Mouse (Mus musculus) forebrain, embryonic 10.5 days (tissue): ENCODE results near the gene Mrpl48. TPM values are rescaled to one million over a fixed set of nuclear protein-coding genes. Genes with fewer than 3 reads are reported as not detected.
A peak's percentile ranks its signal among the peaks of the same experiment; 100 is the strongest.

Source experiments
- DNase-seq: peaks from one replicate; pipeline ENCODE4 v3.0.0-alpha.2; 2017; ENCODE audit warnings: low spot score; ENCODE audit errors: extremely low spot score
- H3K27ac ChIP-seq: fragments of 300-500 bp; sonication (generic); 2 replicates; pipeline ENCODE4 v1.5.1; 2016; ENCODE audit warnings: mild to moderate bottlenecking
- H3K27me3 ChIP-seq: fragments of 300-500 bp; sonication (generic); 2 replicates; pipeline ENCODE4 v1.6.1; 2016; ENCODE audit warnings: mild to moderate bottlenecking; ENCODE audit not compliant: poor library complexity, severe bottlenecking
- H3K36me3 ChIP-seq: fragments of 300-500 bp; sonication (generic); replicated peaks from 2 replicates; pipeline ENCODE4 v1.6.1; 2016; ENCODE audit warnings: mild to moderate bottlenecking, moderate library complexity
- H3K4me1 ChIP-seq: fragments of 300-500 bp; sonication (generic); 2 replicates; pipeline ENCODE4 v1.6.1; 2016
- H3K4me3 ChIP-seq: fragments of 300-500 bp; sonication (generic); 2 replicates; pipeline ENCODE4 v1.5.1; 2016; ENCODE audit warnings: mild to moderate bottlenecking, moderate library complexity
- H3K9me3 ChIP-seq: fragments of 300-500 bp; sonication (generic); 2 replicates; pipeline ENCODE4 v1.6.1; 2016; ENCODE audit warnings: mild to moderate bottlenecking, moderate library complexity
- whole genome bisulfite sequencing: fragments of 180-500 bp; shearing (Covaris S2); methylation state at CpG from one replicate; pipeline ENCODE4 v1.1.7; 2016; 5-methylcytosine and 5-hydroxymethylcytosine counted together
- polyA plus RNA-seq: library from polyadenylated mRNA; unstranded; fragments of >200 nt; fragmentation: Nextera tagmentation; extraction: Ambion mirVana; gene quantifications from 2 replicates; pipeline ENCODE4 v1.2.1, GENCODE M21; 2016

Mrpl48 gene
- polyA plus RNA-seq, 1 experiment from 2014 or later = 56.6 TPM

- H3K27me3 ChIP-seq = peaks cover 28% of the 10 kb centered on the region
- H3K9me3 ChIP-seq = no peaks in the 10 kb centered on the region
- H3K4me1 ChIP-seq = peaks cover 51% of the 10 kb centered on the region
- H3K4me3 ChIP-seq = no peak overlapping the region
- no peak overlapping the region for H3K27ac ChIP-seq
- no peak for DNase-seq
- WGBS = 85% methylated on average over 4 of the region's 4 CpGs
- H3K36me3 ChIP-seq = peaks cover 32% of the 10 kb centered on the region
Measured at GRCm38 (mm10) chr7:100497402-100497801, 110.7 kb downstream of the Mrpl48 start.

GRCm38 (mm10) chr7:100496791-100497190 lies 111.3 kb downstream of the Mrpl48 start:
- Histone ChIP-seq H3K4me1 (peaks cover 54% of the 10 kb centered on the region), H3K4me3 (no peak overlapping the region), H3K27me3 (peaks cover 34% of the 10 kb centered on the region), H3K36me3 (peaks cover 32% of the 10 kb centered on the region), H3K9me3 (no peaks in the 10 kb centered on the region), H3K27ac (peak overlapping the region; percentile 21)
- 97% methylated on average over 9 of the region's 9 CpGs for WGBS
- no peak for DNase-seq

- peak overlapping the region; percentile 87 for H3K27ac ChIP-seq
- no peak for DNase-seq
- H3K36me3 ChIP-seq = peaks cover 32% of the 10 kb centered on the region
- H3K9me3 ChIP-seq = no peaks in the 10 kb centered on the region
- peaks cover 36% of the 10 kb centered on the region for H3K27me3 ChIP-seq
- peaks cover 54% of the 10 kb centered on the region for H3K4me1 ChIP-seq
- peak overlapping the region; percentile 64; the same call in 1 of the 2 replicates for H3K4me3 ChIP-seq
- 85% methylated on average over 6 of the region's 6 CpGs for WGBS
Measured at GRCm38 (mm10) chr7:100496371-100496770, 111.7 kb downstream of the Mrpl48 start.

Other genes starting within 250 kb of the Mrpl48 start
- gene C2cd3, start 236.1 kb downstream of the Mrpl48 start, polyA plus RNA-seq = 38.9 and 39.4 TPM in 2 replicates
- gene Ppme1, start 236.0 kb downstream of the Mrpl48 start, polyA plus RNA-seq = 80.2 and 84.3 TPM in 2 replicates
- not detected in 2 replicates for gene Ucp3, start 135.3 kb downstream of the Mrpl48 start, polyA plus RNA-seq
- 78.7 and 93.9 TPM in 2 replicates for gene Ucp2, start 115.0 kb downstream of the Mrpl48 start, polyA plus RNA-seq
- gene Dnajb13, start 93.3 kb downstream of the Mrpl48 start, polyA plus RNA-seq = 0.26 and 0.30 TPM in 2 replicates
- gene Coa4, start 71.2 kb downstream of the Mrpl48 start, polyA plus RNA-seq = 20.4 and 20.6 TPM in 2 replicates
- 83.8 and 83.9 TPM in 2 replicates for gene Rab6a, start 891 bp downstream of the Mrpl48 start, polyA plus RNA-seq
- 3.2 and 4.0 TPM in 2 replicates for gene Plekhb1, start 54.1 kb upstream of the Mrpl48 start, polyA plus RNA-seq
- 30.2 and 35.8 TPM in 2 replicates for gene Fam168a, start 98.3 kb upstream of the Mrpl48 start, polyA plus RNA-seq